Mouse (Mus musculus): ENCODE results near the gene Mettl17.
"Not testable (repeated sequence)": the region's sequence is repeated elsewhere in the genome, so short reads cannot be mapped to it uniquely, and the experiment has no call there.

Mettl17 gene

DNA sequence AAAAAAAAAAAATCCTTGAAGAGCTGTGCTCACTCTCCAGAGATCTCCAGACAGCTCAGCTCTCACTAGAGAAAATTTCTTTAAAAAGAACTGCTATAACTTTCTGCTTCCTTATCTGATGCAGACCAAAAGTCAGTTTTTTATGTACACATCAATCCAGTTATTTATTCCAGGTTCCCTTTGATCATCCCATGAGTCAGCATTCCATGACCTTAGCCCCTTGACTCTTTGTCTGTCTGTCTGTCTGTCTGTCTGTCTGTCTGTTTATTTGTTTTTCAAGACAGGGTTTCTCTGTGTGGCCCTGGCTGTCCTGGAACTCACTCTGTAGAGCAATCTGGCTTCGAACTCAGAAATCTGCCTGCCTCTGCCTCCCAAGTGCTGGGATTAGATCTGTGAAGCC is 14.7 kb downstream of the Mettl17 start:
- no peak for DNase-seq

DNA sequence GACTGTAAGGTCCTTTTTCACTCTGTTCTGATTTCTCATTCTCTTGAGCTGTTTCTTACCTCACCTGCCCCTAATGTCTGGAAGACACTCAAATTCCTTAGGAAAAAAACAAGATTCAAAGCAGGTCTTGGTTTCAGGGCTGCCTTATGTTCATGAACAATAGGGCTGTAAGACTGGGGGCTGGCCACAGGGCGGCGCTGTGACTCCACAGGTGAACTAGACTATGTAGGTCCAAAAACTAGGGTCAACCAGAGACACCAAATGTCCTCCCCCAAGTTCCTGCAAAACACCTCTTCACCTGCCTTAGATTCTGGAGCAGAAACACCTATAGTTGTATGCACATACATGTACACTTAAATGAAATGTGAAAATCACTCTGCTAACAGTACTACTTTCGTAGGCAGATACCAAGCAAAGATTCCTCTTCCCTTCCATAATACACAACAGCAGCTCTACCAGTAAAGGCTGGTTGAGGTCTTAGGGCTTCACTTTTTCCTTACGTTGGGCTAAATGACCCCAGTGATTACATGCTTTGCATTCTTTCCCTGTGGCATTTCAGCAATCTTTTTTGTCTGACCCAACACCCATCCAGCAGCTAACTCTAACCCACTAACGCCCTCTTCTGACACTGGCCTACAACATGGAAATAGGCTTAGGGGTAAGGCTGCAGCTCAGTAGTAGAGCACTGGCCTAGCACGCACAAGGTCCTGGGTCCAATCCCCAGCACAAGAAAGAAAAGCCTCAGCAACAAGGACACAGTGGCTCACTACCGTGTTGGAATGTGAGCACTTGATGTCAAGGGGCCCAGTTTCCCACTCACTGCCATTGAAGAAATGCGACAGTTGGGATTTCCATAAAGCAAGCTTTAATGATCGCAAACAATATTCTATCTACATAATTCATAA is 18.4 kb downstream of the Mettl17 start:
- DNase-seq, result peak; percentile 69

DNA sequence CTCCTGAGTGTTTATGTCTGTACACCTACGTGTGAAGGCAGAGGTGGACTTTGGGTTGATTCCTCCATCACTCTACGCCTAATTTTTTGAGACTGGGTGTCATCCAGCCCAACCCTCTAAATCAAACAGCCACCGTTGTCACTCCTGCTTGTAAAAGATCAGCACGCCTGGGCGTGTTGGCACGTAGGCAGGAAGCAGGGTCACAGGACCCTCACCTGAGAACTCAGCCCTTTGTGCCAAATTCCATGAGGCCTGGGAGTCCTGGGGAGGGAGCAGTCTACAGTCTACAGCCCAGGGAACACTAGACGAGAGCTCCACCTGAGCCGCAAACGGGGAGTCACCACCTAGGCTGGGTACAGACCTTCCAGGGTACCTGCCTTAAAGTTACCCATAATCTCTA is 19.1 kb downstream of the Mettl17 start:
- no peak for DNase-seq

DNA sequence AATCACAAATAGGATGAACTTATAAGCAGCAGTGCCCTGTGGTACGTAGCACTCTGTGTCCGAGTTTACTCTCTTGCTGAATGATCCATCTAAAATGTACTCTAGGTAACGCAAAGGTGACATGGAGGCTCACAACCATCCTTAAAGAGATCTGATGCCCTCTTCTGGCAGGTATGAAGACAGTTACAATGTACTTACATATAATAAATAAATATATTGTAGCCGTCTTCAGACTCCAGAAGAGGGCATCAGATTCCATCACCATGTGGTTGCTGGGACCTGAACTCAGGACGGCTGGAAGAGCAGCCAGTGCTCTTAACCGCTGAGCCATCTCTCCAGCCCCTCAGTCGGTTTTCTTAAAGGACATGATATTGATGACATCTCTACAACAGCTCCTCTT is 20.1 kb downstream of the Mettl17 start:
- no peak for DNase-seq

DNA sequence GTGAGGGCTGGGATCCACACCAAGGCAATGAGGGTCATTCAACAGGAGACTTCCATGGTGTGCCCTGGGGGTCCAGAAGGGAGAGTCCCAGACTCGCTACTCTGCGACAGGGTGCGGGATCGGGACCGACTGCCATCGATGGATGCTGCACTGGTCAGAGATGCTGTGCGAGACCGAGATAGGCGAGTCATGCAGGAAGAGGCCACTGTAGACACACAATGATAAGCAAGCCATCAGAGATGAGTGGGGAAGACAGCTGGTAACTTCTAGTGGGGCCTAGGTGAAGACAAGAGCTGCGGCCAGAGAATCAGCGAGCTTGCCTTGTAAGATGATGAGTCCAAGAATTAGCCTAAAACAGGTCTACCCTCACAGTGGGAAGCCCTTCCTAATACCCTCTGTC is 21.5 kb downstream of the Mettl17 start:
- no peak for DNase-seq

DNA sequence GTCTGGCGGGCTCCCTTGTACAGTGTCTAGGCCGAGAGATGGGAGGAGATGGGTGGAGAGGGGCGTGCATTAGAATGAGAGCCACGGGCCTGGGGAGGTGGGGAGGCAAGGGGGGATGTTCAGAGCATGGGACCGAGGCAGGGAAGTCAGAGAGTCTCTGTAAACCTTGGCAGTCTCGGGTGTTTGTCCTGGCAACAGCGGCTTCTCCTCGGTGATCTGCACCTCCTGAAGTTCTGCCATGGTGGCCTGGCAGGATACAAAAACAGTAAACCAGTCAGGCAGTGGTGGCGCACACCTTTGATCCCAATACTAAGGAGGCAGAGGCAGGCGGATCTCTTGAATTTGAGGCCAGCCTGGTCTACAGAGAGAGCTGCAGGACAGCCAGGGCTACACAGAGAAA is 26.7 kb downstream of the Mettl17 start:
- DNase-seq, result no peak

DNA sequence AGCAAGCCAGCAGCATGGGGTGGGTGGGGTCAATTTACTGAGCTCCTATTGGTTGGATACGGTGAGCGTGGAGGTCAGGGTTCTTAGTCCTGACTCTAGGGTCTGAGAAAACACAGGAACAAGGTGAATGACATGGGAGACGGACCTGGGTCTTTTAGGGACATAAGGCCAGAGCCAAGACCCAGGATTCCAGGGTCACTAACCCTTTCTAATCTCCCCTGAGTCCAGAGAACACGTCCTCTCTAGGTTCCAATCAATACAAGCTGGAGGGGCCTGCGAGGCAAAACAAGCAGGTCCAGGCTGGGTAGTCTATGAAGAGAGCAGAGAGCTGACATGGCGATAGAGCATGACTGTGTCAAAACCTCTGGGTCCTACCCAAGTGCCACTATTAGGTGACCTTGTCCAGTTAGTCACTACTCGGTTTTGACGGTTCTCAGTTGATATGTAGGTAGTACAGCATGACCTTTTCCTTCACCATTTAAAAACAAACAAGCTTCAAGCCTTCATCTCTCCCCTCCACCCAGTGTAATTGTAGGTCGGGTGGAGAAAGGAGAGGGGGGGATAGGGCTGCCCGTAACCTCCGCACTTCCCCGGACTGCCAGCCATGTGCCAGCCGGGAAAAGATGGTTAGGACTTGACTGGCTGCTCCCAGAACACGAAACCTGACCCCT is 27.9 kb downstream of the Mettl17 start:
- DNase-seq, result peak; percentile 81

DNA sequence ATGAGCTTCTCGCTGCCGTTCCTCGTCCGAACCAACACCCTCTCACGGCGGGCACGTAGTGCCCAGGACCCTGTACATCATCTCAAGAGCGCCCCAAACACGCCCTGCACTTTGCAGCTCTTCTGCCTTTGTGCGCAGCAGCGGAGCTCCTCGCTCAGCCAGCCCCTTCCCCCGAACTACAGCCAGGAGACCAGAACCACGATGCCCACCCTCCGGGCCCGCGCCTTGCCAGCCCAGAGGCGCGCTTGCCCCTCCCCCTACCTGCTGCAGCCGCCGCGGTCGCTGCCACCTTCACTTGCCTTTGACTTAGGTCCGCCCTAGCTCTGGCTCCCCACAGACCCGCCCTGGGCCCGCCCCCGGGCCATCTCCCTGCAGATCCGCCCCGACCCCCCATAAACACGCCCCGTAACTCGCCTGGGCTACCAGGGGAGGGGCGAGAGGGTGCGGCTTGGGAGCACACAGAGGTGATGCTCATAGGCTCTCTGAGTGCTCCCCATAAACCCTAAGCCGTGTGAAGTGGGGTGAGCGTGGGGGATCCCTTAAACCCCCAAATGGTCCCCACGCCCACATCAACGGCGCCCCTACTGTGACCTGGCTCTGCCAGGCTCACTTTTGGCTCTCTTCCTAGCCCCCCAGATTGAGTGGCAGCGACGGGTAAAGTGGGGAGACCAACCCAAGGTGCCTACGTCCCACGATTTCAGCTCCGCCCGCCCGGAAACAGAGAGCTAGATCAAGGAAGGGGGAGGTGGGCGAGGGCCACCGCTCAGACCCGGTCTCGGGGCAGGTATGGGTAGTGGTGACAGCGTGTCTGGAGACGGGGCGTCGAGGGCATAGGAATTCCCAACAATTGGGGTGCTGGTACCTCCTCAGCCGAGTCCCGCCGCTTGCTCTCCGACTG is 28.7 kb downstream of the Mettl17 start:
- DNase-seq, result peak; percentile 87

DNA sequence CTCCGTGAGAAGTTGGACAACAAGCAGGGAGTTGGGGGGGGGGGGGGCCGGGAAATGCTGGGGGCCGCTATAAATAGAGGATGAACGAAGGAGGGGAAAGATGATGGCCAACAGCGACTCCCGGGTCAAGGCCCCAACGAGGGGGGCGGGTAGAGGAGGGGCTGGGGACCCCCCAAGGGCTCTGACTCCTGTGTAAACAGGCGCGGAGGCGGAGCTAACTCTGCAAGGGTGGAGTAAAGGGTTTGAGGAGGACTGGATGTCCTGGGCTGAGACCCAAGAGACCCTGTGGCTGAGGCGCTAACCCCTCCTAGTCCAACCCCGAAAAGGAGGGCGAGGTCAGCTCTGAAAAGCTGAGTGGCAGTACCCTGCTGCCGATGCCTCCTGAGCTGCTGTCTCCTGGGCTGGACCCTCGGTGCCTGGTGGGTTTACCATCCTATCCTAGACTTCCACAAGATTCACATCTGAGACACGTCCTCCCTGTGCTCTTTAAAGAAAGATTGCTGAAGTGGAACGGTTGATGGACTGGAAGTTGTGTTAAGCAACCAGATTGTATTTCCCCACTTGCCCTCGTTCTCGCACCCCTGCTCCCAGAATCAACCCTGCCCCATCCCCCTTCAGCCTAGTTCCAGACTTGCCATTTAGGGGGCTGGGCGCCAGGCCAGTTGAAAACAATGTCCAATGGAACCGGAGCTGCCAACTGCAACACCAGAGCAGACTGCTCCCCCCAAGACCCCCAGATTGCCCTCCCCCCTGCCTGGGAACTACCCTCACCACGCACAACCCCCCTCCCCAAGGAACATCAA is 29.5 kb downstream of the Mettl17 start, which contains the start of gene Ndrg2:
Gene Ndrg2 (minus strand): TSS at position 199 of the 803 bp plus-strand sequence.
- DNase-seq, result peak; percentile 65

DNA sequence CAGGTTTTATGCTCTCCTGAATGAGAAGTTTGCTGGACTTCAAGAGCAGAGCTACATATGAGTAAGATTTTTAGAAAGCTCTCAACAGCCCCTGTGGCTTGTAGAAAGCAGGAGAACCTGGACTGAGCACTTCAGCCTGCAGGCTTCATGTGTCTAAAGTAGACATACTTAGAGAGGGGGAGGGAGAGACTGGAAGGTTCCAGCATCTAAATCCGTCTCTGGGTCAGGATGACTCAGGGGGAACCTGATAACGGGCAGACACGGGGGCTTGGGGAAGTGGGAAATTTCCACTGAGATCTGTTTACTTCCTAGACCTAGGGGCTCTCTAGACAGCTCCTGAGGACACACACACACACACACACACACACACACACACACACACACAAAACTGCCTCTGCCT is 30.4 kb downstream of the Mettl17 start:
- no peak for DNase-seq

DNA sequence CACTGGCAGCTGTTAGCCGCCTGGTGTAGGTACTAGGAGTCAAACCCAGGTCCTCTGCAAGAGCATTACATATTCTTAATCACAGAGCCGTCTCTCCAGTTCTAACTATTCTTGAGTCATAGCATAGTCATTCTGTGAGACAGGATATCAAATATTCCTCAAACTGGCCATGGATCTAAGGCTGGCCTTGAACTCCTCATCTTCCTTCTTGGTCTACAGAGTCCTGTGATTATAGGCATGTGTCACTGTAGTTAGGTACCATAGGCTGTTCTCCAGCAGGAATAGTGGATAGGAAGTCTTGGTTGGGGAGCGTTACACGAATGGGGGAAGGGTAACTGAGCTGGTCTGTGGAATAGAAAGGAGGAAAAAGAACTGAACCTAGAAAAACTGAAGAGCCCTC is 31.9 kb downstream of the Mettl17 start:
- no peak for DNase-seq

DNA sequence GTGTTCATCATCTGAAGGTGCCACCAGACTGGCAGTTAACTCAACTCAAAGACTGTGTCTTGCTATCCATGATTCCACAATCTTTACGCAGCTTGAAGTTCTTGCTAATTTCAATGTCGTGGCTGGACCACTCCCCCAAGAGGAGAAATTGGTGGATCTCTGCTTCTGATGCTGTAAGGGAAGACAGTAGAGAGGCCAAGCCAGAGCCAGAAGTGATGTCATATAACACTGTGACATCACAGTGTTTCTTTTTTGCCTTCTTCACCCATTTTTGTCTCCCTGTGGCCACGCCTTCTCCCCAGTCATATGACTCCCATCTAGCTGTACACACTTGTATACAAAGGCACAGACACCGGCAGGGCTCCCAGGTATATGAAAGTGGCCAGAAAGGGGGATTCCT is 33.5 kb downstream of the Mettl17 start, which contains the start of gene Tppp2:
Gene Tppp2 (plus strand): TSS at position 301 of the 400 bp plus-strand sequence.
- DNase-seq, result no peak

DNA sequence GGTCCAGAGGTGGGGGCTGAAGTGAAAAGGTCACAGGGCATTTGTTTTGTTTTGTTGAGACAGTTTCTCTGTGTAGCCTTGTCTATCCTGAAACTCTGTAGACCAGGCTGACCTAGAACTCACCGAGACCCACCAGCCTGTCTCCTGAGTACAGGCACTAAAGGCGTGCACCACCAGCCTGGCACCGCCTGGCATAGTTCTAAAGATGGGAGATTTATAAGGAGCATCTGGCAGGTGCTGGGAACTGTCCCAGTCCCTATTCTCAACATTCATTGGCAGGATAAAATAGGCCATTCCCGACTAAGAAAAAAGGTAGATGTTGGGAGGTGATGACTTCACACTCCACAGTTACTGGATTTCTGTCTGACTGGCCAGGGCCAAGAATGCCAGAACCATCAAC is 34.3 kb downstream of the Mettl17 start:
- no peak for DNase-seq

DNA sequence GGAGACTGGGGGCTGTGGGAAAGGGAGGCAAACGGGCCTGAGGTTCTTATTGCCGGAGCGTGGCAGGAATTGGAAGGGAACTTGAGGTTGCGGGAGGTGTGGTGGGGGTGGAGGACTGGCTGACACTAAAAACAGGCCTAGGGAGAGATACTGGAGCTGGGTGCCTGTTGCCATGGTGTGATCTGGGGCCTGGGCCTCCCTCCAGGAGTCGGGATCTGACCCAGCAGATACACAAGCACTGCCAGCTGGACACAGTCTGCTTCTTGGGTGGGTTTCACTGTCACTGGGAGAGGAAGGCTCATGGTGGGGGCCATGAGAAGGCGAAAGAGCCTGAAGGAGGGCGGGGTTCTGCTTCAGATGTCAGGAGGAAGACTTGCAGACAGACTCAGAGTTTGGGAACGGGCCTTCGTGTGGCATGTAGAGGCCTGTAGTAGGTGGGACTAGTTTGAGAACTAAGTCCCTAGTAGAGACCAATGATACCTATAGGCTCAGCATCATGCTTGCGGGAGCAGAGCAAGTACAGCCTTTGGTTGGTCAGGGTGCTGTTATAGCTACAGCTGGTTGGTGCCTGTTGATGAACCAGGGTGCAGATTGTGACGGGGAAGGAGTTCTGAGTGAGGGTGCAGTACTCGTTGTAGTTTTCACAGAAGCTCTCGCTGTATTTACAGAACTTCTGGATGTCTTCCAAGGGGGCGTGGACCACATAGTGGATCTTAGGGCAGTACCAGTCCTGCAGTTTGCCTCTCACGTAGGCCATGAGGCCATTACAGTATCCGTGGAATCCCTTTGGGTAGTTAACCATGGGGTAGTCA is 37.3 kb downstream of the Mettl17 start:
- no peak for DNase-seq

DNA sequence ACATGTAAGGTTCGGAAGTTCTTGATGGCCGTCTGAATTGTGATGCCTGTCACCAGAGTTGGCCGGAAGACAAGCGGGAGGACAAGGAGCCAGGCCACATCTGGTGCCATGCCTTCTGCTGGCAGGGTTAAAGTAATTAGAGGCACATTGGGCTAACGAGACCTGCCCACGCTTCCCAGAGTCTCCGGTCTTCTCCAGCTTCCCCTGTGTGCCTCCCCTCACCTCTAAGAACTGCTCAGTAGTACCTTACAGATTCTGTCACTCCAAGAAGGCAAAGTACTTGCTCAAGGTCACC is 37.9 kb downstream of the Mettl17 start, which contains the start of gene Rnase13:
Gene Rnase13 (minus strand): TSS at position 203 of the 295 bp plus-strand sequence.
- no peak for DNase-seq

DNA sequence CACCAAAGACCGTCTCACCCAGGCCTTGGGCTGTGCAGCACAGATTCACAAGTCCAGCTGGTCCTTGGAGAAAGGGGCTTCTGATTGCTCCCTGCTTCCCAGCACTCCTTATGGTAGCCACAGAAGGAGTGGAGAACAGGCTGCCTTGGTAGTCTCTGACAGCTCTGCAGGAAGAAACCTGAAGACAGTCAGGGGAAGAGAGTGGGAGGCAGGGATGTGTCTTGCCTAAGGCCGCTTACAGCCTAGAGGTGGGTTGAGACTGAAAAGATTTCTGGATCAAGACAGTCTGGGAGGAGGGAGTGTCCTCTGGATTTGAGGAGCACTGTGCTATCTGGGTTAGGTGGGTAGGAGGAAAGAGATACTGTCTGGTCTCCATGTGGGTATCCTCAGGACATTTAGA is 38.3 kb downstream of the Mettl17 start:
- no peak for DNase-seq

DNA sequence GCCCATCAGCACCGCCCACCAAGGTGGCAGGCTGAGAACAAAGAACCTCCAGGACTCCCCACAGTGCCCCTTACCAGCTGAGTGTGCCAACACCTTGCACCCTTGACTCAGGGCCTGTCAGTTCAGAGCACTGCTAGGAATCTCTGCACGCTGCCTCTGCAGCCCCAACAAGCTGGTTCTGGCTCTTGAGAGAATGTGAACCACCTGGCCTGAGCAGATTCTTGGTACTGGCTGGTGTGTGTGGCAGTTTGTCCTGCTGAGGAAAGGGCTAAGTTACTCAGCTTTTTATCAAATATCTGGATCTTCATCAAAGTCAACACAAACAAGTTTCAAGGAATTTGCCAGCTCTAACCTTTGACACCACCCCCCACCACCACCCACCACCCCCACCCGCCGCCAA is 38.9 kb downstream of the Mettl17 start:
- DNase-seq, result no peak

DNA sequence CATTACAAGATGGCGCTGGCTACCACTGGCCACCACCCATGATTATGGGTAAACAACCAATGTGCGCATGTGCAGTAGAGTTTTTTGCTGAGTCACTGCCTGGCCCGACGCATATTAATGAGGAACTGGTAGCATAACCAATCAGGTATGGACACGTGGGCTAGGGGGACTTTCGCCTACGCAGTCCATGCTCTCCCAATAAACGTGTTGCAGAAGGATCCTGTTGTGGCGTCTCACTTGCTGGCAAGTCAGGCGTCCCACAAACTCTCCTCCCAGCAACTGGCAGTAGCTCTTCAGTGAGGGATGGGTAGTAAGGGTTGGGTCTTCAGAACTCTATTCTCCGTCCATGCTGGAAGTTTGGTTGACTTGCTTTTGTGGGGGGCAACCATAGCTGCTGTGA is 42.3 kb downstream of the Mettl17 start:
- not testable (repeated sequence) for DNase-seq

DNA sequence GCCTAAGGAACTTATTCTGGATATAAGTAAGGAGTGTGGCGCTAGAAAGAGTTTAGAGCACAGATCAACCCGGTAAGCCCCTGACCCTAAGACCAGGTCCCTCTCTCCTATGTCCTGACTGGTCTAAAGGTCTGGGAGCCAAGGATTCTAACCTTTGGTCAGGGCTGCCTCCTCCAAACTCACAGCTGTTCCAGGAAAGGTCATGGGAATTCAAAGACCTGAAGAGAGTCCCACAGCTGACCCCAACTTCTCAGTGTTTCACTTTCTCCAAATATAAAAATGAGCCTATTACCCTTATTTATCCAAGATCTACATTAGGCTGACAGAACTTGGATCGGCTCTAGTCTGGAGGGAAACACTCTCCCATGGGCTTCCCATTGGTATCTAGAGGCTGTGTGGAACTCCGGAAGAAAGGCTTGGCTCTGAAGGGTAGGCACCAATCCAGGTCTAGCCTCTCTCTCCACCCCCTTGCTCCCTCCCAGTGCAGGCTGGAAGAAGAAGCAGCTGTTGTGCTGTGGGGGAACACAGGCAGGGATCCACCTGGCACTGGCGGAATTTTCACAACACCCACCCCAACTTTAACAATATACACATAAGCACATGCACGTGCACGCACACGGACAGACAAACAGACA is 44.8 kb downstream of the Mettl17 start:
- peak; percentile 78 for DNase-seq

DNA sequence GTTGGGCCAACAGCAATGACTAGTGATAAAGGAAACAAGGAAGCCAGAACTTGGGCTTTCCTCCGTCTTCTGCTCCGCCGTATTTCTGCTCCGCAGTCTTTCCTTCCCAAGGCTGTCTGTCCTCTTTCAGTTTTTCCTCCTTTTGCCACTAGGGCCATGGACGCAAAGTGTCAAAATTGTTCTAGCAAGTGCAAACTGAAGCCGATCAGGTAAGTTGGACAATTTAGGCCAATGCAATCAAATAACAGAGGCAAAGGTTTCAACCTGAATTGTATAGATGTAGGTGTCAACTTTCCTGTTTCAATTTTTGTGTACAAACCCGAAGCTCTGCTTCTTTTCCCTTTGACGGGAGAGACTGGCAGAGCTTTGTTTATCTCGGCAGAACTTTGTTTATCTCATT is 45.3 kb downstream of the Mettl17 start:
- no peak for DNase-seq

DNA sequence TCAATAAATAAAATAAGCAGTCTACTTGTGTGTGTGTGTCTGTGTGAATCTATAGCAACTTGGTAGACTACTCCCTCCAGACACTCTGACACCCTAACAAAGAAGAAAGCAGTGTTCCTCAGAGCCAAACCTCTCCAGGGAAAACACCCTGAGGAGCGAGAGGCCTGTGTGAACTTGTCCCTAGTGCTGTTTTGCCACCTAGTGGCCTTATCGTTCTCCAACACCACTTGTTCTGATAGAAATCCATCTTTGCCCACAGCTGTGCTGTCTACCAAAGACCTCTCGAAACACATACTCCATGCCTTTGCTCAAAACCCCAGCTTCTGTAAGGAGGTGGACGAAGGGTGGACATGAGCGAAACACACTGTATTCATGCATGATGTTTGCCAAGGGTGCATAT is 46.2 kb downstream of the Mettl17 start:
- peak; percentile 85 for DNase-seq

Measured in kidney, adult 9 months (tissue).